Mouse (Mus musculus) neural tube, embryonic 13.5 days (tissue): Measurements from ENCODE around the gene Ints2. TPM values are rescaled to one million over a fixed set of nuclear protein-coding genes. Genes with fewer than 3 reads are reported as not detected.
"Not testable (repeated sequence)": the region's sequence is repeated elsewhere in the genome, so short reads cannot be mapped to it uniquely, and the experiment has no call there.

Experiments
- ATAC-seq: fragments of 200-750 bp; cut with Nextera tagmentation; 2 replicates; pipeline ENCODE4 v1.8.0; 2017; ENCODE audit warnings: low read depth, mild to moderate bottlenecking, moderate TSS enrichment, moderate library complexity
- H3K27ac ChIP-seq: fragments of 300-500 bp; sonication (generic); replicated peaks from 2 replicates; pipeline ENCODE4 v1.5.1; 2015; ENCODE audit warnings: moderate library complexity, mild to moderate bottlenecking, inconsistent platforms
- H3K27me3 ChIP-seq: fragments of 300-500 bp; sonication (generic); 2 replicates; pipeline ENCODE4 v1.6.1; 2015; ENCODE audit warnings: mild to moderate bottlenecking, inconsistent platforms
- H3K36me3 ChIP-seq: fragments of 300-500 bp; sonication (generic); 2 replicates; pipeline ENCODE4 v1.6.1; 2015; ENCODE audit warnings: mild to moderate bottlenecking, inconsistent platforms
- H3K4me1 ChIP-seq: fragments of 300-500 bp; sonication (generic); replicated peaks from 2 replicates; pipeline ENCODE4 v1.6.1; 2015; ENCODE audit warnings: inconsistent platforms
- H3K4me2 ChIP-seq: fragments of 300-500 bp; sonication (generic); 2 replicates; pipeline ENCODE4 v1.6.1; 2015; ENCODE audit warnings: inconsistent platforms, mild to moderate bottlenecking, moderate library complexity
- H3K4me3 ChIP-seq: fragments of 300-500 bp; sonication (generic); 2 replicates; pipeline ENCODE4 v1.5.1; 2015; ENCODE audit warnings: mild to moderate bottlenecking, inconsistent platforms
- H3K9ac ChIP-seq: fragments of 300-500 bp; sonication (generic); 2 replicates; pipeline ENCODE4 v1.6.1; 2015; ENCODE audit warnings: moderate library complexity, mild to moderate bottlenecking, inconsistent platforms
- H3K9me3 ChIP-seq: fragments of 300-500 bp; sonication (generic); 2 replicates; pipeline ENCODE4 v1.6.1; 2016; ENCODE audit warnings: inconsistent platforms
- WGBS: fragments of 180-500 bp; shearing (Covaris S2); methylation state at CpG from one replicate; pipeline ENCODE4 v1.1.7; 2015; 5-methylcytosine and 5-hydroxymethylcytosine counted together
- polyA plus RNA-seq: library from polyadenylated mRNA; unstranded; fragments of >200 nt; fragmentation: Nextera tagmentation; extraction: Ambion mirVana; gene quantifications from 2 replicates; pipeline ENCODE4 v1.2.1, GENCODE M21; 2015

Gene Ints2
- polyA plus RNA-seq = 18.6 and 28.2 TPM in 2 replicates

DNA sequence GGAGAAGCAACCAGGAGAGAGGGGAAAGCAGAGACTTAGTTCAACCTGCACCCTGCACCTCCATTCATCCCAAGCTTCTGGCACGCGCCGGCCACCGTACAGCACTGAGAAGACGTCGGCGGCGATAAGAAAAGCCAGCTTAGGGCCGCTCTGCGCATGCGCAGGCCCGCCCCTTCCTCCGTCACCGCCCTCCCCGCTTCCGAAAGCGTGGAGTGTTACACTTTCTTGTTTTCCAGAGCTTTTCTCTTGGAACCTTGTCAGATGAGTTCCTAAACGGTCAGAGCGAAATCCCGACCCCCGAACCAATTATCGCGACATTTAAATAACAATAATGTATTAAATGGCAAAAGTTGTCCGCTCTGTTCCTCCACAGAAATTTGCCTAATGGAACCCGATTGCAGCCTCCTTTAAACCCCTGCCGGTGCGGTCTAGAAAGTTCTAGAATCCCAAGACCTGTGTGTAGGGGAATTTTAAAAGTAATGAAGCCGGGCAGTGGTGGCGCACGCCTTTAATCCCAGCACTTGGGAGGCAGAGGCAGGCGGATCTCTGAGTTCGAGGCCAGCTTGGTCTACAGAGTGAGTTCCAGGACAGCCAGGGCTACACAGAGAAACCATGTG is at the start of gene Ints2:
Ints2 (minus strand) TSS at position 116 of the 617 bp plus-strand sequence.
- Histone ChIP-seq H3K27ac (peak within 1 kb of the TSS; percentile 86), H3K27me3 (no peaks in the 10 kb centered on the region), H3K4me2 (peak within 1 kb of the TSS; percentile 82), H3K9me3 (no peaks in the 10 kb centered on the region), H3K4me1 (peaks cover 17% of the 10 kb centered on the region), H3K9ac (peak within 1 kb of the TSS; percentile 91), H3K4me3 (peak within 1 kb of the TSS; percentile 76), H3K36me3 (peaks cover 9% of the 10 kb centered on the region)
- 9% methylated on average over 32 of the region's 32 CpGs for WGBS
- ATAC-seq = peak; percentile 94

DNA sequence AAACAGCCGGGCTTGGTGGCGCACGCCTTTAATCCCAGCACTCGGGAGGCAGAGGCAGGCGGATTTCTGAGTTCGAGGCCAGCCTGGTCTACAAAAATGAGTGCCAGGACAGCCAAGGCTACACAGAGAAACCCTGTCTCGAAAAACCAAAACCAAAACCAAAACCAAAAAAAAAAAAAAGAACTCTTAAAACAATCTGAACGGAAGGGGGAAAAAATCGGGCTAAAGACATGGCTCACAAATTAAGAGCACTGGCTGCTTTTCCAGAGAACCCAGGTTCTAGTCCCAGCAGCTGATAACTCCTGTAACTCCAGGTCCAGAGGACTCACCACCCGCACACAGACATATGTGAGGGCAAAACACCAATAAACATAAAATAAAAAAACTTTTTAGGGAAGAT is 34.8 kb upstream of the Ints2 start:
- H3K27ac ChIP-seq, H3K9me3 ChIP-seq, H3K9ac ChIP-seq, ATAC-seq, H3K4me1 ChIP-seq, H3K4me2 ChIP-seq, H3K27me3 ChIP-seq, H3K4me3 ChIP-seq: not testable (repeated sequence)
- H3K36me3 ChIP-seq = peaks cover 33% of the 10 kb centered on the region
- WGBS = 92% methylated on average over 10 of the region's 10 CpGs

DNA sequence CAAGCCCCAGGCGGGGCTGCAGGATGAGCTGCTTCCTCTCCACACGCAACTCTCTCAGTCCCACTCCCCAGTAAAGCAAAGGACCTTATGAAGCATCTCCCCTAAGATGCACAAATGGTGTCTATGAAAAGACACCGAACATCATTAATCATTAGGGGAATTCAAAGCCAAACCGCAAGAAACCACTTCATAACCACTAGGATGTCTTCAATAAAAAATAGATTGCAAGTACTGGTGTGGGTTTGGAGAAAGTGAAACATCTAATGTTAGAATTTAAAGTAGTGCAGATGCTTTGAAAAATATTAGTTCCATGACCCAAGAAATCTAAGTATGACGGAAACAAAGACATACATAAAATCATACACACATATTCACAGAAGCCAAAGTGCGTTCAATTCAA is 34.3 kb upstream of the Ints2 start:
- no peaks in the 10 kb centered on the region for H3K9me3 ChIP-seq
- no peak for ATAC-seq
- no peak overlapping the region for H3K27ac ChIP-seq
- no peak overlapping the region for H3K9ac ChIP-seq
- no peaks in the 10 kb centered on the region for H3K4me1 ChIP-seq
- H3K4me3 ChIP-seq = no peak overlapping the region
- peaks cover 29% of the 10 kb centered on the region for H3K36me3 ChIP-seq
- no peaks in the 10 kb centered on the region for H3K27me3 ChIP-seq
- 87% methylated on average over 6 of the region's 6 CpGs for WGBS
- no peak overlapping the region for H3K4me2 ChIP-seq

GRCm38 (mm10) chr11:86285729-86286128 is 28.4 kb upstream of the Ints2 start:
- 97% methylated on average over 8 of the region's 8 CpGs for WGBS
- H3K4me3 ChIP-seq = no peak overlapping the region
- no peaks in the 10 kb centered on the region for H3K4me1 ChIP-seq
- ATAC-seq = no peak
- no peak overlapping the region for H3K4me2 ChIP-seq
- H3K27me3 ChIP-seq = no peaks in the 10 kb centered on the region
- peaks cover 77% of the 10 kb centered on the region for H3K36me3 ChIP-seq
- H3K9me3 ChIP-seq = no peaks in the 10 kb centered on the region
- no peak overlapping the region for H3K9ac ChIP-seq
- no peak overlapping the region for H3K27ac ChIP-seq

- Histone ChIP-seq H3K27me3 (no peaks in the 10 kb centered on the region), H3K9me3 (no peaks in the 10 kb centered on the region), H3K4me3 (no peak overlapping the region), H3K36me3 (peaks cover 83% of the 10 kb centered on the region), H3K9ac (no peak overlapping the region), H3K4me2 (no peak overlapping the region), H3K27ac (no peak overlapping the region), H3K4me1 (no peaks in the 10 kb centered on the region)
- no peak for ATAC-seq
- 97% methylated on average over 6 of the region's 6 CpGs for WGBS
These were observed 21.2 kb upstream of the Ints2 start for GRCm38 (mm10) chr11:86278442-86279102.

GRCm38 (mm10) chr11:86257054-86257453 is 321 bp downstream of the Ints2 start:
- H3K27me3 ChIP-seq = no peaks in the 10 kb centered on the region
- H3K4me1 ChIP-seq = peaks cover 17% of the 10 kb centered on the region
- peaks cover 14% of the 10 kb centered on the region for H3K36me3 ChIP-seq
- H3K4me2 ChIP-seq = peak overlapping the region; percentile 82
- peak overlapping the region; percentile 76 for H3K4me3 ChIP-seq
- peak overlapping the region; percentile 86 for H3K27ac ChIP-seq
- H3K9ac ChIP-seq = peak overlapping the region; percentile 91
- H3K9me3 ChIP-seq = no peaks in the 10 kb centered on the region
- under 1% methylated on average over 22 of the region's 22 CpGs for WGBS
- peak; percentile 58 for ATAC-seq

- ATAC-seq = no peak
- H3K36me3 ChIP-seq = peaks cover 47% of the 10 kb centered on the region
- H3K9me3 ChIP-seq = no peaks in the 10 kb centered on the region
- peaks cover 17% of the 10 kb centered on the region for H3K4me1 ChIP-seq
- H3K4me3 ChIP-seq = no peak overlapping the region
- 90% methylated on average over 1 of the region's 1 CpGs for whole genome bisulfite sequencing
- H3K27ac ChIP-seq = no peak overlapping the region
- no peak overlapping the region for H3K4me2 ChIP-seq
- no peaks in the 10 kb centered on the region for H3K27me3 ChIP-seq
- no peak overlapping the region for H3K9ac ChIP-seq
These were observed 4.0 kb downstream of the Ints2 start for GRCm38 (mm10) chr11:86253342-86253741.

DNA sequence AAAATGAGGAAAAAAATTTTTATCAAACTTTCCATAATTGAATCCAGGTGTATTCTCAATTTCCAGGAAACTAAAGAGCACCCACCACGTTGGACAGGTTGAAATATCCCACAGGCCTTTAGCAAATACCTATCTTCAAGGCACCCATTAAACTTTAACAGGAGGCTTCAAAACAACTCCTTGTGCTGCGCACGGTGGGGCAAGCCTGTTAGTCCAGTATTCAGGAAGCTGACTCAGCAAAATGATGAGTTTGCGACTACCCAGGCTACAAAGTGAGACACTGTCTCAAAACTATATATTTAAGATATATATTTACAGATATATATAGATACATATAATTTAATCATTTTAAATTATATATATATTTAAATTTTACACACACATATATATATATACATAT is 24.9 kb downstream of the Ints2 start:
- H3K36me3 ChIP-seq = peaks cover 78% of the 10 kb centered on the region
- WGBS = 87% methylated on average over 4 of the region's 4 CpGs
- ATAC-seq = no peak
- no peaks in the 10 kb centered on the region for H3K27me3 ChIP-seq
- no peaks in the 10 kb centered on the region for H3K9me3 ChIP-seq
- no peak overlapping the region for H3K4me2 ChIP-seq
- no peak overlapping the region for H3K9ac ChIP-seq
- no peaks in the 10 kb centered on the region for H3K4me1 ChIP-seq
- H3K27ac ChIP-seq = no peak overlapping the region
- H3K4me3 ChIP-seq = no peak overlapping the region

DNA sequence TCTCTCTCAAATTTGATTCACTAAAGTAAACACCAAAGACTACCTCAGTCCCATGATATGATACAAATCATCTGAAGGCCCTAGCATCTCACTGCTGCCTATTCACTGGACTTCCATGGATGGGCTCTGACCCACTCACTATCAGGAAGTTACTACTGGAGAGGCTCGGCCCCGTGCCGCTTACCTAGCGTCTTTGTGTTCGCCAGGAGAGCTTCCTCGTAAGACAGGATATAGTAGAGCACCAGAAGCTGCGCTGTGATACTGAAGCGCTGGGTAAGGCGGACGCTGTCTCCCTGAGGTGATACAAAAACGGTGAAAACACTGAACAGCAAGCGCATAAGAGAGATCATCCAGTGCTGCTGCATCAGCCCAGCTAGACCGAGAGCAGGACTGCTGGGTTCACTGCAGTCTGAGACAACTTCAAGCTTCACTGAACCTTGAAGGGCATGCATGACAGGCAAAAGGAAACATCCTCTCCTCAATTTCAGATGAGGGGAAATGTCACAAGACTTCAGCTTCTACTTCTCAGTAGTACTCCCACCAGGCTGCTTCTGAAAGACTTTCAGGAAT is 25.5 kb downstream of the Ints2 start:
- Histone ChIP-seq H3K36me3 (peaks cover 81% of the 10 kb centered on the region), H3K9ac (no peak overlapping the region), H3K4me3 (no peak overlapping the region), H3K27ac (no peak overlapping the region), H3K4me1 (no peaks in the 10 kb centered on the region), H3K4me2 (no peak overlapping the region), H3K9me3 (no peaks in the 10 kb centered on the region), H3K27me3 (no peaks in the 10 kb centered on the region)
- 96% methylated on average over 13 of the region's 13 CpGs for WGBS
- no peak for ATAC-seq

DNA sequence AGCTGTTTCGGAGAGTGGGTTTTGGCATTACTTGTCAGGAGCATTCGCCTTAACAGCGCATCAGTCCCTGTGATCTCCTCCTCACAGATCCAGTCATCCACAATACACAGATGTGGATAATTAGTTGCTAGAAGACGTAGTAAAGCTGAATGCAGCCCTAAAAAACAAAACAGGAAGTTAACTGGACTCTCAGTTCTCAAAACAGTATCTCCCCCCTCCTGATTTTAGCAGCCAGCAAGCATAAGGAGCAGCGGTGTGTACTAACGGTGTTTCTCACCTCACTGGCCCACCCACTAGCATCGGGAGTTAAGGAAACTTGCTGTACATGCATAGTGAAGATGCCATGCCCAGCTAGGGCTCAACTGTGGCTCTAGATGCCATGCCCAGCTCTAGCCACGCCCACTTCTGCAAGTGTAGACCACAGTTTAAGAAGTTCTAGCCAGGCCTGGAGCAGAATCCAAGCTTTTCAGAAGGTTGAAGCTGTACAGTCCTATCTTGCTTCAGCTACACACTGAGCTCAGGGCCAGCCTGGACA is 30.7 kb downstream of the Ints2 start:
- no peaks in the 10 kb centered on the region for H3K9me3 ChIP-seq
- H3K36me3 ChIP-seq = peaks cover 79% of the 10 kb centered on the region
- H3K27me3 ChIP-seq = no peaks in the 10 kb centered on the region
- no peak overlapping the region for H3K4me2 ChIP-seq
- no peak overlapping the region for H3K4me3 ChIP-seq
- 88% methylated on average over 8 of the region's 8 CpGs for WGBS
- no peaks in the 10 kb centered on the region for H3K4me1 ChIP-seq
- no peak for ATAC-seq
- no peak overlapping the region for H3K9ac ChIP-seq
- H3K27ac ChIP-seq = no peak overlapping the region

DNA sequence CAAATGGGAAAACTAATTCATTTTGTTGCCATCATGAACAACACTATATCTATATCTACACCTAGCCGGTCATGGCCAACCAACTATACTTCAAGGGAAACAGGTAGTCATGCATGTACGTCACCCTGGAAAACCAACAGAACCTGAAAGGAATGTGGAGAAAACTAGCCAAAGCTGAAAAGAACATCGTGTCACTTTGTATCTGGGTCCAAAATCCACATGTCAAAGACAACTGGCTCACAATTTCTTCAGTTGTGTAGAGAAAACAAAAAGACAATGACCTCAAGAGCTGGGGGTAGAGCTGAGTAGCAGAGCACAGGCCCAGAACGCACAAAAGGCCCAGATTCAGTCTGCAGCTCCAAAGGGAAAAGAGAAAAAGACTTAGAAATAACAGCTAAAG is 31.6 kb downstream of the Ints2 start:
- peaks cover 76% of the 10 kb centered on the region for H3K36me3 ChIP-seq
- no peak overlapping the region for H3K27ac ChIP-seq
- H3K4me3 ChIP-seq = no peak overlapping the region
- H3K27me3 ChIP-seq = no peaks in the 10 kb centered on the region
- WGBS = 92% methylated on average over 4 of the region's 4 CpGs
- no peaks in the 10 kb centered on the region for H3K4me1 ChIP-seq
- ATAC-seq = no peak
- H3K9me3 ChIP-seq = no peaks in the 10 kb centered on the region
- no peak overlapping the region for H3K4me2 ChIP-seq
- H3K9ac ChIP-seq = no peak overlapping the region

DNA sequence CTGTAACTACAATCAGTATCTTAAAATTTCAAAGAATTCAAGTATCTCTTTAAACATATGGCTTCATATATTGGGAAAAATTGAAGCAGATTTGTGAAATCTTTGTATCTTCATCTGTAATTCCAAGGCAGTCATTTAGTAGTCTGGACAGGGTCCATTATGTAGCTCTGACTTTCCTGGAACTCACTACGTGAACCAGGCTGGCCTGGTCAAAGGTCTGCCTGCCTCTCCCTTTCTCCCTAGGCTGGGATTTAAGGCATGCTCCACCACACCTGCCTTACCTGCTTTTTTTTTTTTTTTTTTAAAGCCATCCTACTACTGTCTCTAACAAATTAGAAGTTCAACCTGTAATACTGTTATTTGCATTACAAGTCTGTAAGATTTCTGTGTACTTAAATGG is 45.6 kb downstream of the Ints2 start:
- H3K9me3 ChIP-seq = no peaks in the 10 kb centered on the region
- WGBS = 82% methylated on average over 1 of the region's 1 CpGs
- H3K36me3 ChIP-seq = peaks cover 71% of the 10 kb centered on the region
- ATAC-seq = no peak
- H3K27me3 ChIP-seq = no peaks in the 10 kb centered on the region
- no peaks in the 10 kb centered on the region for H3K4me1 ChIP-seq
- H3K27ac ChIP-seq = no peak overlapping the region
- H3K9ac ChIP-seq = no peak overlapping the region
- no peak overlapping the region for H3K4me2 ChIP-seq
- H3K4me3 ChIP-seq = no peak overlapping the region
